Mouse (Mus musculus) heart, embryonic 13.5 days (tissue): ENCODE results near the gene Hoxb6. TPM values are rescaled to one million over a fixed set of nuclear protein-coding genes. Genes with fewer than 3 reads are reported as not detected.

ENCODE experiments used
- ATAC-seq: fragments of 200-750 bp; cut with Nextera tagmentation; 2 replicates; pipeline ENCODE4 v1.8.0; 2017; ENCODE audit warnings: moderate TSS enrichment; ENCODE audit not compliant: insufficient number of reproducible peaks, low FRiP score, low TSS enrichment; ENCODE audit errors: extremely low read depth
- H3K27ac ChIP-seq: fragments of 300-500 bp; sonication (generic); replicated peaks from 2 replicates; pipeline ENCODE4 v1.5.1; 2015; ENCODE audit warnings: moderate library complexity, mild to moderate bottlenecking, inconsistent platforms
- H3K27me3 ChIP-seq: fragments of 300-500 bp; sonication (generic); replicated peaks from 2 replicates; pipeline ENCODE4 v1.6.1; 2015; ENCODE audit warnings: mild to moderate bottlenecking, inconsistent platforms
- H3K36me3 ChIP-seq: fragments of 300-500 bp; sonication (generic); 2 replicates; pipeline ENCODE4 v1.6.1; 2015; ENCODE audit warnings: mild to moderate bottlenecking, inconsistent platforms
- H3K4me1 ChIP-seq: fragments of 300-500 bp; sonication (generic); 2 replicates; pipeline ENCODE4 v1.6.1; 2015; ENCODE audit warnings: inconsistent platforms
- H3K4me2 ChIP-seq: fragments of 300-500 bp; sonication (generic); 2 replicates; pipeline ENCODE4 v1.6.1; 2015; ENCODE audit warnings: inconsistent platforms, mild to moderate bottlenecking, moderate library complexity
- H3K4me3 ChIP-seq: fragments of 300-500 bp; sonication (generic); 2 replicates; pipeline ENCODE4 v1.5.1; 2015; ENCODE audit warnings: moderate library complexity, mild to moderate bottlenecking, inconsistent platforms
- H3K9ac ChIP-seq: fragments of 300-500 bp; sonication (generic); 2 replicates; pipeline ENCODE4 v1.6.1; 2015; ENCODE audit warnings: inconsistent platforms, mild to moderate bottlenecking, moderate library complexity
- H3K9me3 ChIP-seq: fragments of 300-500 bp; sonication (generic); 2 replicates; pipeline ENCODE4 v1.6.1; 2016; ENCODE audit warnings: inconsistent platforms
- WGBS: fragments of 180-500 bp; shearing (Covaris S2); methylation state at CpG from one replicate; pipeline ENCODE4 v1.1.7; 2015; ENCODE audit warnings: mixed read lengths; 5-methylcytosine and 5-hydroxymethylcytosine counted together
- polyA plus RNA-seq: library from polyadenylated mRNA; unstranded; fragments of >200 nt; fragmentation: Nextera tagmentation; extraction: Ambion mirVana; gene quantifications from 2 replicates; pipeline ENCODE4 v1.2.1, GENCODE M21; 2015

Hoxb6 gene
- polyA plus RNA-seq, 1 experiment from 2014 or later, result 2.0 TPM

GRCm38 (mm10) chr11:96315344-96315681 lies 23.0 kb downstream of the Hoxb6 start:
- no peaks in the 10 kb centered on the region for H3K9me3 ChIP-seq
- H3K36me3 ChIP-seq, result no peaks in the 10 kb centered on the region
- WGBS, result 7% methylated on average over 5 of the region's 5 CpGs
- H3K4me1 ChIP-seq, result peaks cover 21% of the 10 kb centered on the region
- peak overlapping the region; percentile 36 for H3K4me3 ChIP-seq
- peak overlapping the region; percentile 68 for H3K9ac ChIP-seq
- H3K4me2 ChIP-seq, result peak overlapping the region; percentile 52
- peaks cover 100% of the 10 kb centered on the region for H3K27me3 ChIP-seq
- no peak for ATAC-seq
- peak overlapping the region; percentile 43 for H3K27ac ChIP-seq

GRCm38 (mm10) chr11:96316696-96317607 lies 24.7 kb downstream of the Hoxb6 start:
- no peaks in the 10 kb centered on the region for H3K36me3 ChIP-seq
- H3K9me3 ChIP-seq, result no peaks in the 10 kb centered on the region
- no peak for ATAC-seq
- 11% methylated on average over 18 of the region's 18 CpGs for WGBS
- peak overlapping the region; percentile 67; the same call in 1 of the 2 replicates for H3K9ac ChIP-seq
- H3K27ac ChIP-seq, result no peak overlapping the region
- H3K27me3 ChIP-seq, result peaks cover 100% of the 10 kb centered on the region
- peak overlapping the region; percentile 54; the same call in 1 of the 2 replicates for H3K4me3 ChIP-seq
- peak overlapping the region; percentile 66 for H3K4me2 ChIP-seq
- H3K4me1 ChIP-seq, result peaks cover 12% of the 10 kb centered on the region

GRCm38 (mm10) chr11:96317608-96318367 lies 25.5 kb downstream of the Hoxb6 start, which contains the start of gene Hoxb4:
TSS of gene Hoxb4 (plus strand) at chr11:96318267.
- peaks cover 10% of the 10 kb centered on the region for H3K4me1 ChIP-seq
- 4% methylated on average over 28 of the region's 28 CpGs for WGBS
- H3K4me2 ChIP-seq, result peak within 1 kb of the TSS; percentile 66
- no peaks in the 10 kb centered on the region for H3K9me3 ChIP-seq
- peak within 1 kb of the TSS; percentile 84 for H3K9ac ChIP-seq
- no peak for ATAC-seq
- no peaks in the 10 kb centered on the region for H3K36me3 ChIP-seq
- peak within 1 kb of the TSS; percentile 54 for H3K4me3 ChIP-seq
- H3K27ac ChIP-seq, result peak within 1 kb of the TSS; percentile 85
- peaks cover 100% of the 10 kb centered on the region for H3K27me3 ChIP-seq

- H3K27ac ChIP-seq, result peak overlapping the region; percentile 85
- under 1% methylated on average over 37 of the region's 45 CpGs for WGBS
- peaks cover 100% of the 10 kb centered on the region for H3K27me3 ChIP-seq
- no peaks in the 10 kb centered on the region for H3K36me3 ChIP-seq
- ATAC-seq, result no peak
- no peaks in the 10 kb centered on the region for H3K9me3 ChIP-seq
- peaks cover 10% of the 10 kb centered on the region for H3K4me1 ChIP-seq
- peak overlapping the region; percentile 84 for H3K9ac ChIP-seq
- peak overlapping the region; percentile 54 for H3K4me3 ChIP-seq
- peak overlapping the region; percentile 66 for H3K4me2 ChIP-seq
These were observed 26.2 kb downstream of the Hoxb6 start for GRCm38 (mm10) chr11:96318368-96319070.

- Histone ChIP-seq H3K27ac (peak overlapping the region; percentile 85), H3K4me3 (peak overlapping the region; percentile 54), H3K9me3 (no peaks in the 10 kb centered on the region), H3K4me2 (peak overlapping the region; percentile 66), H3K4me1 (peaks cover 10% of the 10 kb centered on the region), H3K36me3 (no peaks in the 10 kb centered on the region), H3K27me3 (peaks cover 100% of the 10 kb centered on the region), H3K9ac (peak overlapping the region; percentile 84)
- WGBS, result under 1% methylated on average over 29 of the region's 34 CpGs
- ATAC-seq, result 0 out of 2 replicates have a peak, but pooled peaks have one; percentile 14
These were observed 27.0 kb downstream of the Hoxb6 start for GRCm38 (mm10) chr11:96319071-96319902.

- H3K4me2 ChIP-seq, result peak overlapping the region; percentile 66
- WGBS, result 2% methylated on average over 29 of the region's 29 CpGs
- no peaks in the 10 kb centered on the region for H3K36me3 ChIP-seq
- H3K27me3 ChIP-seq, result peaks cover 100% of the 10 kb centered on the region
- ATAC-seq, result no peak
- H3K9me3 ChIP-seq, result no peaks in the 10 kb centered on the region
- peak overlapping the region; percentile 84 for H3K9ac ChIP-seq
- peaks cover 10% of the 10 kb centered on the region for H3K4me1 ChIP-seq
- peak overlapping the region; percentile 54 for H3K4me3 ChIP-seq
- H3K27ac ChIP-seq, result peak overlapping the region; percentile 85
These were observed 27.6 kb downstream of the Hoxb6 start for GRCm38 (mm10) chr11:96319910-96320309.

GRCm38 (mm10) chr11:96320688-96321087 lies 28.4 kb downstream of the Hoxb6 start:
- peak overlapping the region; percentile 85 for H3K27ac ChIP-seq
- peak overlapping the region; percentile 84 for H3K9ac ChIP-seq
- H3K36me3 ChIP-seq, result no peaks in the 10 kb centered on the region
- H3K27me3 ChIP-seq, result peaks cover 100% of the 10 kb centered on the region
- peak overlapping the region; percentile 54 for H3K4me3 ChIP-seq
- WGBS, result 11% methylated on average over 17 of the region's 17 CpGs
- H3K4me1 ChIP-seq, result peaks cover 10% of the 10 kb centered on the region
- H3K9me3 ChIP-seq, result no peaks in the 10 kb centered on the region
- peak overlapping the region; percentile 66 for H3K4me2 ChIP-seq
- no peak for ATAC-seq

- H3K4me3 ChIP-seq, result no peak overlapping the region
- H3K4me2 ChIP-seq, result peak overlapping the region; percentile 41; the same call in 1 of the 2 replicates
- peaks cover 10% of the 10 kb centered on the region for H3K4me1 ChIP-seq
- ATAC-seq, result no peak
- no peaks in the 10 kb centered on the region for H3K36me3 ChIP-seq
- 0 out of 2 replicates have a peak overlapping the region, but pooled peaks have one; percentile 8 for H3K27ac ChIP-seq
- peaks cover 100% of the 10 kb centered on the region for H3K27me3 ChIP-seq
- peak overlapping the region; percentile 48; the same call in 1 of the 2 replicates for H3K9ac ChIP-seq
- H3K9me3 ChIP-seq, result no peaks in the 10 kb centered on the region
- 25% methylated on average over 5 of the region's 5 CpGs for WGBS
These were observed 29.6 kb downstream of the Hoxb6 start for GRCm38 (mm10) chr11:96321846-96322245.

- H3K36me3 ChIP-seq, result no peaks in the 10 kb centered on the region
- H3K4me1 ChIP-seq, result peaks cover 10% of the 10 kb centered on the region
- H3K4me3 ChIP-seq, result peak overlapping the region; percentile 10; the same call in 1 of the 2 replicates
- no peak for ATAC-seq
- H3K27me3 ChIP-seq, result peaks cover 100% of the 10 kb centered on the region
- H3K9me3 ChIP-seq, result no peaks in the 10 kb centered on the region
- peak overlapping the region; percentile 48 for H3K9ac ChIP-seq
- peak overlapping the region; percentile 45; the same call in 1 of the 2 replicates for H3K27ac ChIP-seq
- WGBS, result 20% methylated on average over 6 of the region's 6 CpGs
- peak overlapping the region; percentile 41 for H3K4me2 ChIP-seq
These were observed 30.5 kb downstream of the Hoxb6 start for GRCm38 (mm10) chr11:96322738-96323137.

- Histone ChIP-seq H3K4me2 (peak within 1 kb of the TSS; percentile 41), H3K4me3 (peak within 1 kb of the TSS; percentile 10; the same call in 1 of the 2 replicates), H3K4me1 (peaks cover 10% of the 10 kb centered on the region), H3K9ac (peak within 1 kb of the TSS; percentile 48), H3K27ac (peak within 1 kb of the TSS; percentile 45), H3K36me3 (no peaks in the 10 kb centered on the region), H3K27me3 (peaks cover 100% of the 10 kb centered on the region), H3K9me3 (no peaks in the 10 kb centered on the region)
- no peak for ATAC-seq
- 25% methylated on average over 10 of the region's 10 CpGs for WGBS
These were observed 30.9 kb downstream of the Hoxb6 start, which contains the start of gene Hoxb3 for GRCm38 (mm10) chr11:96323154-96323553. TSS of gene Hoxb3 (plus strand) at chr11:96323326.
